Mouse (Mus musculus) mature B cell (primary cell): Measurements from ENCODE around the gene Gm49395.

Source experiments
- in situ Hi-C: fragments of 300-500 bp; cut with MboI; formaldehyde crosslinking; loops from 2 replicates; pipeline ENCODE4 v1.14.3; 2019

Gm49395 gene

GRCm38 (mm10) chr13:115101355-115102191 lies at the start of gene Gm49395, which contains the start of gene Itga1:
Gm49395 (minus strand) TSS chr13:115101921.
Itga1 (minus strand) TSS chr13:115101964.
- in situ Hi-C loops, result no loop called here

GRCm38 (mm10) chr13:115150602-115151001 lies 48.9 kb upstream of the Gm49395 start:
- in situ Hi-C loops, result no loop called here

GRCm38 (mm10) chr13:115149849-115150248 lies 48.1 kb upstream of the Gm49395 start:
- in situ Hi-C loops, result no loop called here

DNA sequence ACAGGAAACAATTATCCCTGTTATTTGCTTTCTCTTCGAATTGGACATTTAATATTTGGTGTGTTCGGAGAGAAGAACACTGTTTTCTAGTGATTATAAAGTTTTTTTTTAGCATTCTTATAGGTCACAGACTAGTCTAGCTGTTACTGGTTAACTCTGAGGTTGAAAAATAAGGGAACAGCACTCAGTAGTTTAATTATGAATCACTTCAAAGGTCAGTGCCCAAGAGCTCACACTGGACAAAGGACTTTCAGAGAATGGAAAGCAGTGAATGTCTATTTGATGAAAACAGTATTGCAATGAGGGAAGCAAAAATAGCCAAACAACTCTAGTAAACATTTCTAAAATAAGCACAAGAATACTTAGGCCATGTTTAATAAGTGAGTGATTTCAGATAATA lies 41.9 kb upstream of the Gm49395 start:
- in situ Hi-C loops, result no loop called here

GRCm38 (mm10) chr13:115142066-115142465 lies 40.3 kb upstream of the Gm49395 start:
- in situ Hi-C loops, result no loop called here

GRCm38 (mm10) chr13:115138513-115138912 lies 36.8 kb upstream of the Gm49395 start:
- in situ Hi-C loops, result no loop called here

GRCm38 (mm10) chr13:115136761-115137160 lies 35.0 kb upstream of the Gm49395 start:
- in situ Hi-C loops, result no loop called here

- in situ Hi-C loops, result no loop called here
Measured at GRCm38 (mm10) chr13:115132435-115132834, 30.7 kb upstream of the Gm49395 start.

- in situ Hi-C loops, result no loop called here
Measured at GRCm38 (mm10) chr13:115131381-115131780, 29.7 kb upstream of the Gm49395 start.

DNA sequence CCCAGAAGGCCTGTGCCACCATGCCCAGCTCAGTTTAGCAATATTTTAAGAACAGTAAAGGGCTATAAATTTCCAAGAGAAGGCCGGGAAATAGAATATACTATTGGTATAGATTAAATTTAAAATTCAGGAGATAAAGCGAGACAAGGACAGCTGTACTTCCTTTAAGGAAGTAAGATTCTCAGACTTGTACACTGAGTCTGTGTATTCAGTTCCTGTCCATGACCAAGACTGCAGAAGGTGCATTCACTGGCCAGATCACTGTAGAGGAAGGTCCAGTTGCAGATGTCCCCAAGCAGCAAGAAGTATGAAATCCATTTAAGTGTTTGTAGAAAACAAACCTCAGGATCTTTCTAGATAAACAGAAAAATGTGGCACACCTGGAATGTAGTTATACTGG lies 28.3 kb upstream of the Gm49395 start:
- in situ Hi-C loops, result no loop called here

DNA sequence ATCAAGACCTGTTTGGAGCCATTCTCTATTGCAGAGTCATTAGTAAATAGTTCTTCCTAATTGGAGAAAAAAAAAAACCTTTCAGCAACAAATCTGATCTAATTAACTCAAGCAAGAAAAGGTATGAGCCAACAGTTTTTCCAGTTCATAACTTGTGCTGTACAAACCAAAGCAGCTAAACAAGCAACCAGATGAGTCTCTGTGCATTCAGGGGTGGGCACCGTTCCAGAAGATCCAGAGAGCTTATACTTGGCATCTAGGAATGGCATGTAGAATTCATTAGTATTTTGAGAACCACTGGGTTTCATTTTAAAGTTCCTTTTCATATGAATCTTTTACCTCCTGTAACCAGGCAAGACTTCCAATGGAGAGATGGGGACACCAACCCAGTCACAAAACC lies 26.1 kb upstream of the Gm49395 start:
- in situ Hi-C loops, result no loop called here

- in situ Hi-C loops, result no loop called here
Measured at GRCm38 (mm10) chr13:115126534-115126933, 24.8 kb upstream of the Gm49395 start.

- in situ Hi-C loops, result no loop called here
Measured at GRCm38 (mm10) chr13:115125130-115125529, 23.4 kb upstream of the Gm49395 start.

DNA sequence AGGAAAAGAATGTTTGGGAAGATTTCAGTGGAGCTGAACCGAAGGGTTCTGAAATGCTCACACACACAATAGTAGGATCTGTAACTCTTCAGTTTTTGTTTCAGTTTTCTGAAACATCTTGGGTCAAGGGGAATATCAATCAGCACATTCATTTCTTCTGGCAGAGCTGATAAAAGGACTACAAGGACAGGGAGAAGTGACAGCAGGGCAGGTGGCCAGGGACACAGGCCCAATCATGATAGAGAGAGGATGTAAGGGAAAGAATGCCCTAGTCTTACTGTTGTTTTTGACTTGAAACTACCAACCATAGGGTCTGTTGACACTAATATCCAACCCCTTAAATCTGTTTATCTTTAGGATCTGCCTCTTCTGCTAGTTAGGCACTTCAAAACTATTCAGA lies 22.8 kb upstream of the Gm49395 start:
- in situ Hi-C loops, result no loop called here

DNA sequence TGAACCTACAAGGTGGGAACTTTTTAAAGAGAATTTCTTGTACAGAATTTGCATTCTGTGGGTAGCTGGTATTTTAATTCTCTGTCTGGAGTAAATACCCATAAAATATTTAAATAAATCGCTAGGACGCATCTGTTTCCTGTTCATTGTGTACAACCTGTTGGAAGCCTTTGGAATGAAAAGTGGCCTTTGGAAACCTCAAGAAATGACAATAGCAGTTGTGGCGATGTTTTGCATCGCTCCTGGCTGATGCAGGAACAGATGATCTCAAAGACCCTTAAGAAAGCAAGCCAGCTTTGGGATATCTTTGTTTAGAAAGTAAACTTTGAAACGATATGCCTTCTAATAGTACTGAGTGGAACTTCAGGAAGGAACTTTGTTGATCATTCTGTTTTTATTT lies 17.0 kb upstream of the Gm49395 start:
- in situ Hi-C loops, result no loop called here

DNA sequence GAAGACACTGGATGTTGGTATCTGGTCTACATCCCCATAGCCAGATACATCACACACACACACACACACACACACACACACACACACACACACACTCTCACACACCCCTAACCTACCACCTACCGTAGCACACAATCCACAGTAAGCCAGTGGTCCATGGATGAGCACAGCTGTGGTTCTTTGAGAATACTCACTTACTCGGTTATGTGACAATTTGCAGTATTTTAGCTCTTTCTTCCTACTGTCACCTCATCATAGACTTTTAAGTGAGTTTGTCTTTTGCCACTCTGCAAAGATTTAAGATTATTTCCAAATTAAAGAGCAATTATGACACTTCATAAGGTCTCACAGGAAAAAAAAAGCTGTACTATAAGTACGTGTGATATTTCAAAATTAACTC lies 16.5 kb upstream of the Gm49395 start:
- in situ Hi-C loops, result no loop called here

- in situ Hi-C loops, result no loop called here
Measured at GRCm38 (mm10) chr13:115116930-115117621, 15.4 kb upstream of the Gm49395 start.

- in situ Hi-C loops, result no loop called here
Measured at GRCm38 (mm10) chr13:115109628-115110027, 7.9 kb upstream of the Gm49395 start.

GRCm38 (mm10) chr13:115107436-115107835 lies 5.7 kb upstream of the Gm49395 start:
- in situ Hi-C loops, result no loop called here

DNA sequence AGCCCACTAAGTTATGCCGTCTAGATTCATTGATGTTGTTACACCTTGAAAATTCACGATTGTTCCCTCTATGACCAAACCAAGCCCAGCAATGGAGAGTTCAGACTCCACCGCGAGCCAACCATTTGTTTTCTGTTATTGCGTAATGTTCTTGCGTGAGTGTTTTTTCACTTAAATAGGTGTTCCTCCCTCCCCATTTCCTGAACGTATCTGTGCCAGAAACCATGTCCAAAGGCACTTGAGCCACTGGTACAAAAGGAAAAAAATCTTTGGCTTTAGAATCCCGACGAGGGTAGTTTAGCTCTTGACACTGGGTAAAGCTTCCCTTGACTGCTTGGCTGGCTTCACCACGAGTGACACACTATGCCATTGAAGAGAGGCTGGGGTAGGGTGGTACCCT lies 4.5 kb upstream of the Gm49395 start:
- in situ Hi-C loops, result no loop called here

- in situ Hi-C loops, result no loop called here
Measured at GRCm38 (mm10) chr13:115102754-115103153, 1.0 kb upstream of the Gm49395 start.

GRCm38 (mm10) chr13:115100381-115101177 lies 1.1 kb downstream of the Gm49395 start:
- in situ Hi-C loops, result no loop called here
